Mouse (Mus musculus) lung, adult 2 months (tissue): ENCODE measurements around the gene Kcnip2.

Experiments
- CTCF ChIP-seq: fragments of 200-500 bp; IDR thresholded peaks from 2 replicates; pipeline ENCODE4 v1.5.1; 2011; ENCODE audit warnings: mild to moderate bottlenecking, low read length, control low read depth; ENCODE audit not compliant: insufficient read depth
- POLR2A ChIP-seq: fragments of 200-500 bp; IDR thresholded peaks from 2 replicates; pipeline ENCODE4 v1.6.1; 2011; ENCODE audit warnings: low read depth, mild to moderate bottlenecking, control low read depth, low read length, borderline replicate concordance; ENCODE audit errors: extremely low read depth

DNA sequence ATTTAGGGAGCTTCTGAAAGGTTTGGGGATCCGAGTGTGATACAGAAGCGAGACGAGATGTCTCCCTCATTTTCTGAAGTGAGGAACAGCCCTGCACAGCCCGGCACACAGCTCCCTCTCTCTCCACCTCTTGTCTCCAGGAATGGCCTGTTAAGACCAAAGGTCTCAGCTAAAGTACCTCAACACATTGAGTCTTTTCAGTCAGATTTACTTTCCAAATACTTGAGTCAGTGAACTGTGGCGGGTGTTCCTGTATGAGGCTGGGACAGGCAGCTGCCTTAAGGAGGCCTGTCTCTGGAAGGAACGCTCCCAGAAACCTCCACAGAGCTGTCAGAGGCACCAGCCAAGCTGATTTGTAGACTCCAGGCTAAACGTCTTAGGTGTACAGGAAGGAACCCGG, 866 bp upstream of the Kcnip2 start:
- TF ChIP-seq CTCF (no peak), POLR2A (no peak)
